Mouse (Mus musculus) lung, embryonic 14.5 days (tissue): ENCODE measurements around the gene Sptlc3. TPM values are rescaled to one million over a fixed set of nuclear protein-coding genes. Genes with fewer than 3 reads are reported as not detected.
A peak's percentile ranks its signal among the peaks of the same experiment; 100 is the strongest.

Experiments
- ATAC-seq: fragments of 200-750 bp; cut with Nextera tagmentation; 2 replicates; pipeline ENCODE4 v1.8.0; 2017; ENCODE audit warnings: mild to moderate bottlenecking, moderate TSS enrichment, moderate library complexity; ENCODE audit not compliant: insufficient read depth
- DNase-seq: peaks from one replicate; pipeline ENCODE4 v3.0.0-alpha.2; 2015
- H3K27ac ChIP-seq: fragments of 300-500 bp; sonication (generic); 2 replicates; pipeline ENCODE4 v1.5.1; 2014; ENCODE audit warnings: low read depth, mild to moderate bottlenecking, moderate library complexity
- H3K27me3 ChIP-seq: fragments of 300-500 bp; sonication (generic); 2 replicates; pipeline ENCODE4 v1.6.1; 2014; ENCODE audit warnings: low read length, control low read depth; ENCODE audit not compliant: insufficient read depth
- H3K36me3 ChIP-seq: fragments of 300-500 bp; sonication (generic); 2 replicates; pipeline ENCODE4 v1.6.1; 2014; ENCODE audit warnings: control low read depth; ENCODE audit not compliant: insufficient read depth
- H3K4me1 ChIP-seq: fragments of 300-500 bp; sonication (generic); 2 replicates; pipeline ENCODE4 v1.6.1; 2014; ENCODE audit warnings: antibody characterized with exemption, control low read depth; ENCODE audit not compliant: insufficient read depth
- H3K4me2 ChIP-seq: fragments of 300-500 bp; sonication (generic); 2 replicates; pipeline ENCODE4 v1.6.1; 2014; ENCODE audit warnings: mild to moderate bottlenecking
- H3K4me3 ChIP-seq: fragments of 300-500 bp; sonication (generic); 2 replicates; pipeline ENCODE4 v1.5.1; 2014; ENCODE audit warnings: low read depth, low read length
- H3K9ac ChIP-seq: fragments of 300-500 bp; sonication (generic); 2 replicates; pipeline ENCODE4 v1.6.1; 2014
- H3K9me3 ChIP-seq: fragments of 300-500 bp; sonication (generic); 2 replicates; pipeline ENCODE4 v1.6.1; 2016; ENCODE audit warnings: low read depth, low read length, control low read depth
- CTCF ChIP-seq: IDR thresholded peaks from 2 replicates; pipeline ENCODE4 v1.5.1; 2016; ENCODE audit warnings: antibody characterized with exemption, low read depth
- WGBS: fragments of 180-500 bp; shearing (Covaris S2); extraction: QIAGEN DNeasy Blood & Tissue Kit; methylation state at CpG from one replicate; pipeline ENCODE4 v1.1.7; 2014; 5-methylcytosine and 5-hydroxymethylcytosine counted together
- polyA plus RNA-seq: library from polyadenylated mRNA; unstranded; fragments of >200 nt; fragmentation: Nextera tagmentation; extraction: Ambion mirVana; gene quantifications from 2 replicates; pipeline ENCODE4 v1.2.1, GENCODE M21; 2014

Sptlc3 gene
- polyA plus RNA-seq, 1 experiment from 2014 or later: 0.16 TPM

GRCm38 (mm10) chr2:139634506-139634905 is 140.8 kb downstream of the Sptlc3 start:
- WGBS: 38% methylated on average over 4 of the region's 4 CpGs
- Histone ChIP-seq H3K4me3 (no peak overlapping the region), H3K9me3 (no peaks in the 10 kb centered on the region), H3K4me1 (no peaks in the 10 kb centered on the region; the same call in 1 of the 2 replicates), H3K27me3 (no peaks in the 10 kb centered on the region), H3K4me2 (no peak overlapping the region), H3K27ac (no peak overlapping the region), H3K36me3 (no peaks in the 10 kb centered on the region), H3K9ac (no peak overlapping the region)
- DNase-seq (no peak), ATAC-seq (no peak)
- no peak; the same call in 1 of the 2 replicates for TF ChIP-seq CTCF

DNA sequence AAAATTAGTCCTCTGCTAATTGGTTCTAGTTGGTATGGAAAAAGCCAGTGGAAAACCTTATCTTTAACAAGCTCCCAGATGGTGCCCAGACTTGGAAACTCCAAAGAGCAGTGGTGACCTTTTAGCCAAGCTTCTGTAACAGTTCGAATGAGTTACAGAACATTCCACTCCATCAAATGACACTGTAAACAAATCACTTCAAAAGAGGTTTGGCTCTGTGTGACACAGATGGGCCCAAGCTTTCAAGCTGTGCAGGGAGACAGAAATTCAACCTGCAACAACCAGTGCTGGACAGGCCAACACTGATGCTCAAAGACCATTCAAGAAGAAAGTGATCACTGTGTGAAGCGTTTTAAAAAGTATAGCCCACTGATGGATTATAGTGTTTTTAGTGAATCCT is 144.1 kb downstream of the Sptlc3 start:
- no peak overlapping the region for H3K27ac ChIP-seq
- no peak overlapping the region for H3K4me3 ChIP-seq
- DNase-seq (peak; percentile 46), ATAC-seq (peak; percentile 61; the same call in 1 of the 2 replicates)
- H3K9me3 ChIP-seq: no peaks in the 10 kb centered on the region
- H3K9ac ChIP-seq: no peak overlapping the region
- H3K4me2 ChIP-seq: no peak overlapping the region
- TF ChIP-seq CTCF: no peak
- 10% methylated on average over 2 of the region's 2 CpGs for WGBS
- no peaks in the 10 kb centered on the region; the same call in 1 of the 2 replicates for H3K4me1 ChIP-seq
- no peaks in the 10 kb centered on the region for H3K36me3 ChIP-seq
- no peaks in the 10 kb centered on the region for H3K27me3 ChIP-seq

DNA sequence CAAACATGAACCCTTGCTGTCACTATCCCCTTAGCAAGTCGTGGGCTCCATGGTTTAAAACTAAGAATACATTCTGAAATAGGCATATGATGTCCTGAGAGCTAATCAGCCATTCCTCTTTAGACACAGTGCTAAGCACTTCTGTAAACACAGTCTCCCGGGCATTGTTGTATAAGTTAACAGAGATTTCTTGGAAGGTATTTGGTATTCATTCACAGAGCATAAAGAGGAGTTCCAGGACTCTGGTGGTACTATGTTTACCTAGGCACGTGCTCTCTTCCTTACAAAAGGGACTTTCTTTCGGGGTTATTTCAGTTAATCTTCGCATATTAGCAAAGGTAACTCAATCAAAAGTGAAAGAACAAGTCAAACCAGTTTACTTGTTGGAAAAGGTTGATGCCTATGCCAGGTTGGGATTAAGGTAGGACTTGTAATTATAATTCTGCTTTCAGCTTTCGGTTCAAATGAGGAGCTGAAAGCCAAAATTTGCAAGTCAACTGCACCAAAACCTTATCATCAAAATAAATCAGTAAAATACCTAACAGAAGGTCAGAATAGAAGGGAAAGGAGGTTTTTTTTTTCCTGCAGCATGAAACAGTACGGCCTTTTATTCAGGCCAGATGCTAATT is 148.2 kb downstream of the Sptlc3 start:
- 46% methylated on average over 7 of the region's 7 CpGs for WGBS
- H3K4me2 ChIP-seq: no peak overlapping the region
- no peak overlapping the region for H3K9ac ChIP-seq
- H3K9me3 ChIP-seq: no peaks in the 10 kb centered on the region
- H3K27ac ChIP-seq: no peak overlapping the region
- DNase-seq (peak; percentile 51), ATAC-seq (peak; percentile 89)
- H3K4me3 ChIP-seq: no peak overlapping the region
- H3K27me3 ChIP-seq: no peaks in the 10 kb centered on the region
- TF ChIP-seq CTCF: no peak
- no peaks in the 10 kb centered on the region; the same call in 1 of the 2 replicates for H3K4me1 ChIP-seq
- no peaks in the 10 kb centered on the region for H3K36me3 ChIP-seq

DNA sequence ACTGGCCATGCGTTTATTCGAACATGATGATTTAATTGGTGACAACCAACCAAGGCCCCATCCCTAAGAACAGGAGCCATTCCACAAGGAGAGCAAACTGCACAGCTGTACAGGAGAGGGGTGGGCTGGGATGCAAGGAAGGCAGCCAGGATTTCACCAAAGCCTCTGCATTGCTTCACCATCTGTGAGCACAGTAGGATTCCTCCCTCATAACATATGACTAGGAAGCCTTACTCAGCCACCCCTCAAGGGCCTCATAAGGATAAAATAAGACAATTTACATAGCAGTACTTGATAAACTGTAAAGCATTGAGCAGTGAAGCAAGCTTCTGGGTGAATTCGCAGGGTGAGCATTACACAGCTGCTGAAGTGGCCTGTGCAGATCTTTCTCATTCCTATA is 155.8 kb downstream of the Sptlc3 start:
- no peak overlapping the region for H3K4me2 ChIP-seq
- TF ChIP-seq CTCF: no peak
- ATAC-seq (peak; percentile 38; the same call in 1 of the 2 replicates), DNase-seq (peak; percentile 18)
- H3K27ac ChIP-seq: no peak overlapping the region
- 68% methylated on average over 3 of the region's 3 CpGs for WGBS
- H3K27me3 ChIP-seq: no peaks in the 10 kb centered on the region
- no peaks in the 10 kb centered on the region for H3K36me3 ChIP-seq
- H3K4me3 ChIP-seq: no peak overlapping the region
- H3K9me3 ChIP-seq: no peaks in the 10 kb centered on the region
- no peak overlapping the region for H3K9ac ChIP-seq
- no peaks in the 10 kb centered on the region for H3K4me1 ChIP-seq

- Histone ChIP-seq H3K4me3 (no peak overlapping the region), H3K27ac (no peak overlapping the region), H3K27me3 (no peaks in the 10 kb centered on the region), H3K4me2 (no peak overlapping the region), H3K9me3 (no peaks in the 10 kb centered on the region), H3K9ac (no peak overlapping the region), H3K4me1 (no peaks in the 10 kb centered on the region), H3K36me3 (no peaks in the 10 kb centered on the region)
- 43% methylated on average over 4 of the region's 4 CpGs for WGBS
- DNase-seq: no peak
- peak; percentile 35; the same call in 1 of the 2 replicates for ATAC-seq
- no peak for TF ChIP-seq CTCF
These were observed 163.0 kb downstream of the Sptlc3 start for GRCm38 (mm10) chr2:139656750-139657149.

DNA sequence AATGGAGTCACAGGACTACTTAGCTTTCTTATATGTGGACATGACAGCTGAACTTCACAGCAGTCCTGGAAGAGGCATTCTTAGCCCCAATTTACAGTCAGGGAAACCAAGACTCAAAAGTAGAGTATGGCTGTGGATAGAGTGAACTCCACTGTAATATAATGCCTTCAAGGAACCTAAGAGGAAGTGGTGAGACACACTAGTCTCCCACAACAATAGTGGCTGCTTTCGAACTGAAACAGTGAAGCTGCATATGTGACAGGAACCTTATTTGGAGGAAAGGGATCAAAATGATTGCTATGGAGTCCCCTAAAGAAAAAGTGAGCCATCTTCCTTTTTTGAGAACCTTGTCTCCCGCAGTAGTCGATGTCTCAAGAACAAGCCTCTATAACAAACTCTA is 178.1 kb downstream of the Sptlc3 start:
- no peak for ATAC-seq
- H3K9ac ChIP-seq: no peak overlapping the region
- H3K9me3 ChIP-seq: no peaks in the 10 kb centered on the region
- H3K4me1 ChIP-seq: 0 out of 2 replicates have a peak, but pooled peaks cover 4% of the 10 kb centered on the region
- H3K36me3 ChIP-seq: no peaks in the 10 kb centered on the region
- 83% methylated on average over 3 of the region's 3 CpGs for WGBS
- H3K4me3 ChIP-seq: no peak overlapping the region
- no peak overlapping the region for H3K4me2 ChIP-seq
- H3K27ac ChIP-seq: no peak overlapping the region
- DNase-seq: no peak
- TF ChIP-seq CTCF: no peak
- H3K27me3 ChIP-seq: no peaks in the 10 kb centered on the region; the same call in 1 of the 2 replicates

GRCm38 (mm10) chr2:139672371-139672770 is 178.7 kb downstream of the Sptlc3 start:
- Histone ChIP-seq H3K9ac (no peak overlapping the region), H3K27ac (no peak overlapping the region), H3K4me3 (no peak overlapping the region), H3K4me1 (0 out of 2 replicates have a peak, but pooled peaks cover 4% of the 10 kb centered on the region), H3K9me3 (no peaks in the 10 kb centered on the region), H3K4me2 (no peak overlapping the region), H3K27me3 (no peaks in the 10 kb centered on the region; the same call in 1 of the 2 replicates), H3K36me3 (no peaks in the 10 kb centered on the region)
- TF ChIP-seq CTCF: no peak
- DNase-seq (no peak), ATAC-seq (no peak)
- WGBS: 55% methylated on average over 2 of the region's 2 CpGs
